Mouse (Mus musculus): Measurements from ENCODE around the gene Rflna.

- no peak for TF ChIP-seq CEBPB (IDR thresholded peaks at IDR 0.05; ENCODE audit: insufficient read depth, poor library complexity, severe bottlenecking)
- TF ChIP-seq POLR2A (IDR thresholded peaks at IDR 0.05; ENCODE audit: insufficient read length, low read depth) = no peak
- no peak for TF ChIP-seq MYOD1 (IDR thresholded peaks at IDR 0.05; ENCODE audit: control insufficient read depth in 1 of 3, insufficient read length in 2 of 3, low read depth in 2 of 3)
- TF ChIP-seq USF1 (IDR thresholded peaks at IDR 0.05; ENCODE audit: low read depth) = no peak
- no peak for TF ChIP-seq MYOG (IDR thresholded peaks at IDR 0.05; ENCODE audit: control insufficient read depth in 1 of 3, insufficient read depth in 1 of 3, insufficient read length in 2 of 3, low read depth in 2 of 3)
- TF ChIP-seq TCF12 (IDR thresholded peaks at IDR 0.05; ENCODE audit: insufficient read depth, poor library complexity, severe bottlenecking) = no peak
- no peak for TF ChIP-seq MAX (IDR thresholded peaks at IDR 0.05; ENCODE audit: low read depth)
Measured at GRCm38 (mm10) chr5:124957491-124957890, 45.5 kb upstream of the Rflna start.

Measured in myocyte (in vitro differentiated cells).